Mouse (Mus musculus): ENCODE measurements around the gene Zdhhc16.

The Zdhhc16 gene

DNA sequence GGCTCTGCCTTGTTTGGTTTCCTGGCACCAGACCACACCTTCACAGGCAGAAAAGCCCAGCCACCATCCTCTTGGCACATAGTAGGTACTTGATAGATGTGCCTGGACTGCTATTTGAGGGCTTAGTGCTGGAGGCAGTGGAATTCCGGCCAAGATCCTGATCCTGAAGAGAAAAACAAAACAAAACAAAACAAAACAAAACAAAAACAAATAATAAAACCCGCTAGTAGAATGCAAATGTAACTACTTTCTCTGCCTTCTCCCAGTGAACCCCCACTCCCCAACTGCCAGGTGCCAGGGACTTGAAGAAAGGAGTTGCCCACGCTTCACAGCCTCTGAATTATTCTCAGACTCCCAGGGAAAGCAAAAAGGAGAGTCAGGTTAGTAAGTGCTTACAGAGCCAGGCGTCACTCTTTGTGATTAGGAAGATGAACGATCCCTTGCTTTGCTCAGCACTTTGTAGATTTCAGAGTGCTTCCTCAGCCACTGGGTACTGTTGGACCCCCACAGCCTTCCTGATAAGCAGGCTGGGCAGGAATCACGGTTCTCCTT is 58.7 kb downstream of the Zdhhc16 start:
- no peak for DNase-seq

GRCm38 (mm10) chr19:41992971-41993370 is 59.7 kb downstream of the Zdhhc16 start:
- DNase-seq = no peak

DNA sequence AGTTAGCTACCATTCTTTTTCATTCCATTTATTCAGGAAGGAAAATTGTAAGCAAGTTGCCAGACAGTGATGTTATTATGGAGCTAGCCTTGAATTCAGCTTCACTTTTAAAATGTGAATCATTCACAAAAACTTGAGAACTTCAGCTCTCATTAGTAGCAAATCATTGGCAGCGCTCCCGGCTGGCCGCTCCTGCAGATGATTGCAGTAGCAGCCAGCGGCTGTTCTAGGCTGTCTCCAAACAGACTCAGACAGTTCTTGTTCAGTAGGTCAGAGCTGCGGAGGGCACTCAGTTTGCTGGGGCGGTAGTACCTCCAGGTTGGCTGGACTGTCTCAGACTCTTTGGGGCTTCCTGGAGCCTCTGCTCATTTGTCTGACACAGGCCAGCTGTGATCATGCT is 60.2 kb downstream of the Zdhhc16 start:
- peak; percentile 83 to 92 for DNase-seq
